Comparison of ENCODE assay signal across 24 mouse cellular contexts in genomic region chr6:136889067-136889466, GRCm38 (mm10). TPM values are rescaled to one million over a fixed set of nuclear protein-coding genes. Genes with fewer than 3 reads are reported as not detected.
DNase-seq lines count a peak whose midpoint lies in the region; ATAC-seq lines count a peak whose summit lies in the region.
"Had no signal": no experiment of that assay in that cellular context is flagged by ENCODE, and none has a peak within 500 bp of the region (broad histone marks: within the 10 kb centered on the region; RNA-seq: fewer than 3 reads in every experiment).

No protein-coding gene starts in this region.

- intact Hi-C loops in heart, postnatal 14 days (cut with DNase I): no loop called here

- H3K9me3 ChIP-seq in heart, embryonic 14.5 days (ENCODE audit: control insufficient read depth, low read length): no peaks in the 10 kb centered on the region
- no peaks in the 10 kb centered on the region for H3K9me3 ChIP-seq in lung, embryonic 16.5 days (ENCODE audit: control insufficient read depth, low read length)
- H3K9me3 ChIP-seq: embryonic facial prominence, embryonic 10.5 days; forebrain, embryonic 13.5 days; hindbrain, embryonic 13.5 days had no signal

- no peaks in the 10 kb centered on the region for H3K27me3 ChIP-seq in heart, embryonic 14.5 days (ENCODE audit: control insufficient read depth, insufficient read depth, low read length)
- H3K27me3 ChIP-seq in lung, embryonic 16.5 days (ENCODE audit: control insufficient read depth, insufficient read depth, low read depth, low read length): no peaks in the 10 kb centered on the region
- H3K27me3 ChIP-seq: forebrain, embryonic 13.5 days; hindbrain, embryonic 13.5 days had no signal

- no peak for ATAC-seq in heart, embryonic 14.5 days (ENCODE audit: insufficient number of reproducible peaks, insufficient read depth, low FRiP score, low read depth)
- ATAC-seq in lung, embryonic 16.5 days (ENCODE audit: low read depth): no peak
- ATAC-seq: forebrain, embryonic 13.5 days; forebrain, postnatal 0 days; hindbrain, postnatal 0 days had no signal

- H3K27ac ChIP-seq in heart, embryonic 14.5 days (replicated peaks in 1 of 2; ENCODE audit: control insufficient read depth in 1 of 2, insufficient read depth in 1 of 2, low read depth in 2 of 2, low read length in 2 of 2): peak overlapping the region; percentile 17 to 24; a peak in 1 of 4 replicates
- peak overlapping the region; percentile 71 for H3K27ac ChIP-seq in lung, embryonic 16.5 days (ENCODE audit: low read length)
- H3K27ac ChIP-seq: embryonic facial prominence, embryonic 10.5 days; forebrain, embryonic 13.5 days; hindbrain, embryonic 13.5 days; hindbrain, postnatal 0 days had no signal

- peak; percentile 56 for DNase-seq in adrenal gland, adult 2 months
- DNase-seq in adrenal gland, postnatal 4 days (ENCODE audit: low spot score in 2 of 2): no peak
- DNase-seq in heart, postnatal 14 days: no peak
- no peak for DNase-seq in lung, postnatal 25 days (ENCODE audit: low spot score)
- peak; percentile 34 for DNase-seq in adrenal gland, postnatal 14 days
- DNase-seq in spleen, postnatal 14 days (ENCODE audit: low spot score in 2 of 2): no peak
- DNase-seq: cerebellum, adult 18-20 months; cerebellum, adult 9-11 months; cerebellum, postnatal 36 days; forebrain, postnatal 0 days; gastrocnemius, postnatal 14 days; kidney, adult 11 months had no signal

- WGBS in heart, embryonic 14.5 days: 92% methylated on average over 6 of the region's 6 CpGs
- 84% methylated on average over 6 of the region's 6 CpGs for WGBS in lung, embryonic 16.5 days

- H3K36me3 ChIP-seq in heart, embryonic 14.5 days (ENCODE audit: control insufficient read depth, insufficient read depth, low read length): no peaks in the 10 kb centered on the region
- H3K36me3 ChIP-seq in lung, embryonic 16.5 days (ENCODE audit: control insufficient read depth, insufficient read depth, low read length): no peaks in the 10 kb centered on the region
- H3K36me3 ChIP-seq: embryonic facial prominence, embryonic 10.5 days; hindbrain, embryonic 13.5 days had no signal

- H3K9ac ChIP-seq in heart, embryonic 14.5 days (ENCODE audit: low read length): no peak overlapping the region
- H3K9ac ChIP-seq in lung, embryonic 16.5 days (ENCODE audit: low read length): no peak overlapping the region
- H3K9ac ChIP-seq: forebrain, embryonic 13.5 days; forebrain, postnatal 0 days; hindbrain, embryonic 13.5 days had no signal

- H3K4me3 ChIP-seq in heart, embryonic 14.5 days (ENCODE audit: control insufficient read depth in 1 of 2, insufficient read depth in 1 of 2, low read depth in 1 of 2, low read length in 2 of 2): no peak overlapping the region
- H3K4me3 ChIP-seq in lung, embryonic 16.5 days (ENCODE audit: low read length): no peak overlapping the region
- H3K4me3 ChIP-seq: embryonic facial prominence, embryonic 10.5 days; forebrain, embryonic 13.5 days; hindbrain, embryonic 13.5 days had no signal

- H3K4me1 ChIP-seq in heart, embryonic 14.5 days (ENCODE audit: control insufficient read depth in 2 of 2, insufficient read depth in 2 of 2, low read length in 2 of 2): peaks cover 3 to 6% of the 10 kb centered on the region in 2 experiments; a peak in 1 of 4 replicates
- H3K4me1 ChIP-seq in lung, embryonic 16.5 days (replicated peaks; ENCODE audit: control insufficient read depth, insufficient read depth, low read length): peaks cover 13% of the 10 kb centered on the region; the same call in 1 of the 2 replicates
- H3K4me1 ChIP-seq: embryonic facial prominence, embryonic 10.5 days; forebrain, embryonic 13.5 days; hindbrain, embryonic 13.5 days had no signal

- no peak overlapping the region for H3K4me2 ChIP-seq in heart, embryonic 14.5 days (ENCODE audit: low read length)
- no peak overlapping the region for H3K4me2 ChIP-seq in lung, embryonic 16.5 days (ENCODE audit: low read depth, low read length)
- H3K4me2 ChIP-seq: forebrain, embryonic 13.5 days; hindbrain, embryonic 13.5 days had no signal

RNA-seq across cellular contexts. Expression of gene Mgp, which starts 13.4 kb away (rescaled TPM):
- total RNA-seq in adrenal gland, adult 2 months (2021): 100 to 1,000 TPM; 171 to 192 TPM
- polyA plus RNA-seq in adrenal gland, adult 2 months (2012; rRNA removed): 227 and 304 TPM in 2 replicates
- total RNA-seq in adrenal gland, postnatal 4 days (2021): 100 to 1,000 TPM; 174 to 199 TPM
- 457 and 563 TPM in 2 replicates for polyA plus RNA-seq in heart, embryonic 14.5 days (2014; fragmentation: Nextera tagmentation; extraction: Ambion mirVana)
- 100 to 1,000 TPM; 373 to 513 TPM for total RNA-seq in heart, postnatal 14 days (2021)
- 1,118 and 1,160 TPM in 2 replicates for polyA plus RNA-seq in lung, embryonic 16.5 days (2015; fragmentation: Nextera tagmentation; extraction: Ambion mirVana)
- 177 and 231 TPM in 2 replicates for total RNA-seq in adrenal gland, postnatal 14 days (2021)
- total RNA-seq: hematopoietic stem cell, adult 5-6 weeks; MEL had no signal

RNA-seq across cellular contexts. Expression of gene Art4, which starts 31.5 kb away (rescaled TPM):
- total RNA-seq in adrenal gland, adult 2 months (2021): 1 to 10 TPM; 4.8 to 6.4 TPM
- 0.91 and 1.6 TPM in 2 replicates for polyA plus RNA-seq in adrenal gland, adult 2 months (2012; rRNA removed)
- total RNA-seq in adrenal gland, postnatal 4 days (2021): 10 to 100 TPM; 10.4 to 11.1 TPM
- 9.5 and 11.2 TPM in 2 replicates for polyA plus RNA-seq in heart, embryonic 14.5 days (2014; fragmentation: Nextera tagmentation; extraction: Ambion mirVana)
- total RNA-seq in heart, postnatal 14 days (2021): 10 to 100 TPM; 14.7 to 18.2 TPM
- 7.1 and 7.8 TPM in 2 replicates for polyA plus RNA-seq in lung, embryonic 16.5 days (2015; fragmentation: Nextera tagmentation; extraction: Ambion mirVana)
- total RNA-seq in adrenal gland, postnatal 14 days (2021): 6.0 and 7.4 TPM in 2 replicates
- total RNA-seq: forebrain, postnatal 0 days; gastrocnemius, adult 18-20 months had no signal
- polyA plus RNA-seq: C2C12 had no signal

RNA-seq across cellular contexts. Expression of gene Erp27, which starts 32.9 kb away (rescaled TPM):
- total RNA-seq in adrenal gland, adult 2 months (2021): not detected
- not detected in 2 replicates for polyA plus RNA-seq in adrenal gland, adult 2 months (2012; rRNA removed)
- 10 to 100 TPM in 1 of 2 experiments, under 1 TPM in 1; 0.40 to 13.6 TPM for total RNA-seq in adrenal gland, postnatal 4 days (2021)
- polyA plus RNA-seq in heart, embryonic 14.5 days (2014; fragmentation: Nextera tagmentation; extraction: Ambion mirVana): 0.93 and 1.7 TPM in 2 replicates
- total RNA-seq in heart, postnatal 14 days (2021): under 1 TPM in 1 of 2 experiments, not detected in 1; 0.17 TPM
- polyA plus RNA-seq in lung, embryonic 16.5 days (2015; fragmentation: Nextera tagmentation; extraction: Ambion mirVana): 0.35 and 0.97 TPM in 2 replicates
- total RNA-seq in adrenal gland, postnatal 14 days (2021): 0.30 TPM in 1 of 2 replicates, not detected in the other
- total RNA-seq: gastrocnemius, adult 18-20 months; gastrocnemius, postnatal 14 days; hematopoietic stem cell, adult 5-6 weeks; hindbrain, postnatal 0 days; MEL had no signal
- polyA plus RNA-seq: embryonic facial prominence, embryonic 10.5 days; hindbrain, embryonic 13.5 days; hindbrain, postnatal 0 days had no signal

RNA-seq across cellular contexts. Expression of gene Pde6h, which starts 34.6 kb away (rescaled TPM):
- 1 to 10 TPM in 1 of 2 experiments, not detected in 1; 1.7 TPM for total RNA-seq in adrenal gland, adult 2 months (2021)
- not detected in 2 replicates for polyA plus RNA-seq in adrenal gland, adult 2 months (2012; rRNA removed)
- total RNA-seq in adrenal gland, postnatal 4 days (2021): not detected
- polyA plus RNA-seq in heart, embryonic 14.5 days (2014; fragmentation: Nextera tagmentation; extraction: Ambion mirVana): 0.23 TPM in 1 of 2 replicates, not detected in the other
- total RNA-seq in heart, postnatal 14 days (2021): under 1 TPM in 1 of 2 experiments, not detected in 1; 0.46 TPM
- 0.20 TPM in 1 of 2 replicates, not detected in the other for polyA plus RNA-seq in lung, embryonic 16.5 days (2015; fragmentation: Nextera tagmentation; extraction: Ambion mirVana)
- 0.44 TPM in 1 of 2 replicates, not detected in the other for total RNA-seq in adrenal gland, postnatal 14 days (2021)
- total RNA-seq: gastrocnemius, adult 18-20 months; gastrocnemius, postnatal 14 days; hematopoietic stem cell, adult 5-6 weeks; hindbrain, postnatal 0 days; MEL had no signal
- polyA plus RNA-seq: embryonic facial prominence, embryonic 10.5 days; embryonic facial prominence, embryonic 14.5 days; forebrain, embryonic 13.5 days; hindbrain, embryonic 13.5 days; intestine, embryonic 14.5 days had no signal

RNA-seq across cellular contexts. Expression of gene Arhgdib, which starts 52.6 kb away (rescaled TPM):
- 10 to 100 TPM; 24.7 to 32.7 TPM for total RNA-seq in adrenal gland, adult 2 months (2021)
- 10.5 and 12.1 TPM in 2 replicates for polyA plus RNA-seq in adrenal gland, adult 2 months (2012; rRNA removed)
- 10 to 100 TPM; 32.3 to 39.8 TPM for total RNA-seq in adrenal gland, postnatal 4 days (2021)
- polyA plus RNA-seq in heart, embryonic 14.5 days (2014; fragmentation: Nextera tagmentation; extraction: Ambion mirVana): 86.1 and 88.6 TPM in 2 replicates
- 10 to 100 TPM; 36.9 to 45.4 TPM for total RNA-seq in heart, postnatal 14 days (2021)
- polyA plus RNA-seq in lung, embryonic 16.5 days (2015; fragmentation: Nextera tagmentation; extraction: Ambion mirVana): 85.2 and 98.2 TPM in 2 replicates
- total RNA-seq in adrenal gland, postnatal 14 days (2021): 24.4 and 62.7 TPM in 2 replicates

Comparison
In these comparisons a context has a peak if more than half of its experiments do, and no peak if none do; other contexts are left out.
1. DNase-seq: peak in adrenal gland, adult 2 months (single experiment) and adrenal gland, postnatal 14 days (single experiment); none in adrenal gland, postnatal 4 days (0 of 2), heart, postnatal 14 days (0 of 2), lung, postnatal 25 days (single experiment) and spleen, postnatal 14 days (0 of 2).